Mouse (Mus musculus) ES-Bruce4 (cell line): ENCODE measurements around the gene Pdhb. TPM values are rescaled to one million over a fixed set of nuclear protein-coding genes. Genes with fewer than 3 reads are reported as not detected.

Experiments
- H3K27ac ChIP-seq: 2 replicates; pipeline ENCODE4 v1.5.1; 2012; ENCODE audit warnings: low read length, inconsistent platforms; ENCODE audit not compliant: insufficient read depth
- H3K27me3 ChIP-seq: 2 replicates; pipeline ENCODE4 v1.6.1; 2012; ENCODE audit warnings: mild to moderate bottlenecking, low read length, inconsistent platforms; ENCODE audit not compliant: control insufficient read depth, poor library complexity, insufficient read depth, severe bottlenecking
- H3K36me3 ChIP-seq: 2 replicates; pipeline ENCODE4 v1.6.1; 2012; ENCODE audit warnings: inconsistent platforms, mild to moderate bottlenecking, low read length, moderate library complexity; ENCODE audit not compliant: control insufficient read depth, poor library complexity, insufficient read depth, severe bottlenecking
- H3K4me1 ChIP-seq: one replicate; pipeline ENCODE4 v1.8.1; 2011; ENCODE audit warnings: low read length; ENCODE audit not compliant: control insufficient read depth, insufficient read depth
- H3K4me3 ChIP-seq: 2 replicates; pipeline ENCODE4 v1.5.1; 2011; ENCODE audit warnings: low read depth, mild to moderate bottlenecking, low read length
- H3K9ac ChIP-seq: 2 replicates; pipeline ENCODE4 v1.6.1; 2012; ENCODE audit warnings: low read depth, mild to moderate bottlenecking, inconsistent platforms; ENCODE audit not compliant: poor library complexity, severe bottlenecking
- H3K9me3 ChIP-seq: replicated peaks from 2 replicates; pipeline ENCODE4 v1.6.1; 2012; ENCODE audit warnings: mild to moderate bottlenecking, low read length, inconsistent platforms; ENCODE audit not compliant: control insufficient read depth, poor library complexity, insufficient read depth, severe bottlenecking
- CTCF ChIP-seq: IDR thresholded peaks from one replicate; pipeline ENCODE4 v1.8.1; 2011; ENCODE audit warnings: low read depth, low read length
- EP300 ChIP-seq: IDR thresholded peaks from 2 replicates; pipeline ENCODE4 v1.6.1; 2011; ENCODE audit warnings: low read depth, low read length; ENCODE audit not compliant: insufficient read depth
- POLR2A ChIP-seq: IDR thresholded peaks from one replicate; pipeline ENCODE4 v1.8.1; 2011; ENCODE audit warnings: low read length; ENCODE audit not compliant: insufficient read depth
- polyA plus RNA-seq: library from polyadenylated mRNA; stranded (reverse); fragments of >200 nt; gene quantifications from 2 replicates; pipeline ENCODE4 v1.2.4, GENCODE M21; 2011; ENCODE audit warnings: low read depth; ENCODE audit not compliant: missing spikeins, insufficient read depth, insufficient read length

The Pdhb gene
- polyA plus RNA-seq, 1 experiment: 168 TPM

DNA sequence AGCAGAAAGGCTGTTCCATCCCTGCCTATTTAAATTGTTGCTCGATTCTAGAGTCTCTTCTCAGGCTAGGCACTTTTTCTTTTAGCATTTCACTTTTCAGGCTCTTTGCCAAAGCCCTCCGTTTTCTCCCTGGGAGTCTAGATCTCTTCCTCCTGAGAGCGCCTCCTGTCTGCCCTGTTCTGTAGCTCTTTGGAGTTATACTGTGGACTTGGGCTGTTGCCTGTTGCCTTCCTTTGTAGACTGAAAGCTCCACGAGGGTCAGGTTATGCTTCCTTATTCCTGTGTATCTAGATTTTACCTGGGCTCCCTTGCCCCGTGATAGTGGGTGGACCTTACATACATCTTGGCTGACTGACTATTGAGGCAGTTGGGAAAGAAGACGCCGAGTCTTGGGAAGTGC, 45.4 kb upstream of the Pdhb start:
- Histone ChIP-seq H3K9me3 (no peaks in the 10 kb centered on the region), H3K9ac (peak overlapping the region; percentile 38), H3K4me3 (0 out of 2 replicates have a peak overlapping the region, but pooled peaks have one; percentile 21), H3K4me1 (peaks cover 1% of the 10 kb centered on the region), H3K27ac (peak overlapping the region; percentile 93), H3K36me3 (peaks cover 15% of the 10 kb centered on the region), H3K27me3 (no peaks in the 10 kb centered on the region)
- no peak for TF ChIP-seq EP300
- TF ChIP-seq POLR2A: no peak
- TF ChIP-seq CTCF: peak; percentile 20

DNA sequence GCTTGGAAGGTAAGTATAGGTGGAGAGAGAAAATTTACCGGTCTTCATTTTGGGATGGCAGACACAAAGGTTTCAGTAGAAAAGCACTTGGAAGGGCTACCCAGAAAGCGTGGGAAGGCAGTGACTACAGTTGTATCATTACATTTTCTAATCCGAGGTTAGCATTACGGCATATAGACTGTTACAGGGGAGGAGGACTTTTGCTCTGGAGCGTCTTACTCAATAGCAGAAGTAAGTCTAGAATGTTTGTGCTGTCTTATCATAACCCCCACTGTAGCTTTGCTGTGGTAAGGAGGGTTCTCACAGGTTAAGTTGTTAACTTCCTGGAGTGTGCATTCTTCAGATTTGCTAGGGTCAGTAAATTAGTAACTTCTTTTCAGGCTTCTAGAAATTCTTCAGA, 43.3 kb upstream of the Pdhb start:
- H3K4me3 ChIP-seq: no peak overlapping the region
- H3K4me1 ChIP-seq: peaks cover 1% of the 10 kb centered on the region
- no peak overlapping the region for H3K27ac ChIP-seq
- H3K9me3 ChIP-seq: no peaks in the 10 kb centered on the region
- peaks cover 3% of the 10 kb centered on the region for H3K36me3 ChIP-seq
- TF ChIP-seq CTCF (no peak), EP300 (no peak), POLR2A (no peak)
- peak overlapping the region; percentile 92; the same call in 1 of the 2 replicates for H3K9ac ChIP-seq
- no peaks in the 10 kb centered on the region for H3K27me3 ChIP-seq

DNA sequence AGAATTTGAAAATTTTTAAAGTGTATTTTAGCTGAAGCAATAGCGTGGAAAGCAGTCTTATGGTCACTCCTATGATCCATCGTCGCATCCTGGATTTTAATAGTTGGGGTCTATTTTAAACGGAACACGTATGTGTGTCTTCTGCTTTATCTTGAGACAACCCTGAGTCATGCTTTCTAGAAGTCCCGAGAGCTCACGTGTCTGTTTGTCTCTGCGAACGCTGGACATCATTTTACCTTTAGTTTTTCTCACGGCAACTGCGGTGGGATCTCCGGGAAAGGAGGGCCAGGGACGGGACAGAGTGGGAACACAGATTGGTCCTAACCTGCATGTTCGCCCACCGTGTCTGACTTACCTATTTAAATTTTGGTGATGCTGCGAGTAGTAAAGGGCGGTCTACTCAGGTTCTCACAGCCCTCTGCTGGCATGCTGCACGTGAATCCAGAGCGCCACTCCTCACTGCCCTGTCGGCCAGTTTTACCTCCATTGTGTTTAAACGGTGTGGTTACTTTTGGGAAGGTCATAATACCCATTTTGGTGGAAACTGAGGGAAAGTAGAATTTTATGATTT, 42.5 kb upstream of the Pdhb start:
- H3K27me3 ChIP-seq: no peaks in the 10 kb centered on the region
- no peak overlapping the region for H3K27ac ChIP-seq
- TF ChIP-seq EP300: no peak
- TF ChIP-seq POLR2A: no peak
- no peak for TF ChIP-seq CTCF
- H3K4me1 ChIP-seq: peaks cover 1% of the 10 kb centered on the region
- no peaks in the 10 kb centered on the region for H3K36me3 ChIP-seq
- H3K4me3 ChIP-seq: peak overlapping the region; percentile 58
- peak overlapping the region; percentile 92 for H3K9ac ChIP-seq
- H3K9me3 ChIP-seq: no peaks in the 10 kb centered on the region

DNA sequence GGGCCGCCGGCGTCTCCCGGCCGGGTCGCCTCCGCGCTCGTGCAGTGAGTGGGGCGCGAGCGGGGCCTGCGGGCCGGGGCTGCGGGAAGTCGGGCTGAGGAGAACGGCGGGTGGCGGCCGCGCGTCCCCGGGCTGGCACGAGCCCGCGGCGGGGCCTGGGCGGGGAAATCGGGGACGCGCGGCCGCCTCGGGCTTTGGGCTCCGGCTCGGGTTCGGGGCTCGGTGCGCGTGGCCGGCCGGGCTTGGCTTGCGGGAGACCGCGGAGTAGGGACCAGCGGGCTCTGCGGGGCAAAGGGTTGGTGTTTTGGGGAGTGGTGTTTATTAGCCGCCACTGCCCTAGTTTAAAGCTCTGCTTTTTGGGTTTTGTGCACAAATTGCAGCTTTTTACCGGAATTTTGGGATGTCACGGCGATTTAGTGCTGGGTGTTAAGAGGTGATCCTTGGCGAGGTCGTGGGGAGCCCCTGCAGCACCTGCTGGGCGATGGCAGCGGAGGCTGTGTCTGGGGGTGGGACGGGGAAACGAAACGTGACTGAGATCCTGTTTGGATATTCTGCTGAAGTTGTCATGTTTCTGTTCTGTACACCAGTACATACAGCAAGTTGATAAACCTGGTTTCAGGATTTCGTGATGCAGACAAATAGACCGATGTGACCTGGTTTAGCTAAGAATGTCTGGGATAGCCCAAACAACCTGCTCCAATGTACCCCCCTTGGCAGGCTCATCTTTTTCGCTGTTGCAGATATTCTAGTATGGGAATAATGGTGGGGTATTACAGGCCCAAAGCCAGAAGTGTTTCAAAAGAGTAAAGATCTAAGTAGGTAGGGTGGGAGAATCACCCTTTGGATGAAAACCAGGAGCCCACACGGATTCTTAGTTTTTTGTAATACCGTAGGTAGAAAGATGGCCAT, 41.7 kb upstream of the Pdhb start:
- Histone ChIP-seq H3K36me3 (no peaks in the 10 kb centered on the region), H3K9me3 (no peaks in the 10 kb centered on the region), H3K27ac (peak overlapping the region; percentile 1; the same call in 1 of the 2 replicates), H3K4me3 (peak overlapping the region; percentile 73), H3K9ac (peak overlapping the region; percentile 92), H3K27me3 (no peaks in the 10 kb centered on the region), H3K4me1 (no peaks in the 10 kb centered on the region)
- TF ChIP-seq POLR2A (no peak), EP300 (no peak), CTCF (no peak)

DNA sequence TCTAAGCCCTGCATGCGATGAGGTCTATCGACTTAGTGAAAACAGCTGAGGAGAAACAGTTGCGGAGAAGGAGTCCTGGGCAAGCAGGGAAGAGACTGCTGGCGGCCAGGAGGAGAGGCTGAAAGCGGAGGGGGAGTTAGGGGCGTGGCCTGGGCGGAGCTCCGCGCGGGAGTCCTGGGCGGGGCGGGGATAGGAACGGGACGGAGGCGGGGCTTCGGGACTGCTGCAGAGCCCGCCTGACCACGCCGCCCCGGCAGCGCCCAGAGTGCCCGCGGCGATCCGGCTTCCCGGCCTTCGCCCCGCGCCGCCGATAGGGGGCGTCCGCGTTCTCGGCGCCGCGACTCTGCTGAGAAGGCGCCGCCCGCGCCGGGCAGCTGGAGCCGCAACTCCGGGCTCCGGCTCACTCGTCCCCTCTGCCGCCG, 41.0 kb upstream of the Pdhb start, which contains the start of gene Kctd6:
Gene Kctd6, plus strand, starts transcription at position 338 of the 422 bp plus-strand sequence.
- H3K9ac ChIP-seq: peak within 1 kb of the TSS; percentile 92
- H3K4me3 ChIP-seq: peak within 1 kb of the TSS; percentile 73
- H3K9me3 ChIP-seq: no peaks in the 10 kb centered on the region
- H3K4me1 ChIP-seq: no peaks in the 10 kb centered on the region
- peak; percentile 34 for TF ChIP-seq CTCF
- peak; percentile 63 for TF ChIP-seq POLR2A
- no peak for TF ChIP-seq EP300
- H3K27ac ChIP-seq: peak within 1 kb of the TSS; percentile 29; the same call in 1 of the 2 replicates
- H3K36me3 ChIP-seq: no peaks in the 10 kb centered on the region
- H3K27me3 ChIP-seq: no peaks in the 10 kb centered on the region
